Mouse (Mus musculus) ES-Bruce4 (cell line): ENCODE measurements around the gene Sec24c. TPM values are rescaled to one million over a fixed set of nuclear protein-coding genes. Genes with fewer than 3 reads are reported as not detected.

Source experiments
- H3K27ac ChIP-seq: 2 replicates; pipeline ENCODE4 v1.5.1; 2012; ENCODE audit warnings: low read length, inconsistent platforms; ENCODE audit not compliant: insufficient read depth
- H3K27me3 ChIP-seq: 2 replicates; pipeline ENCODE4 v1.6.1; 2012; ENCODE audit warnings: mild to moderate bottlenecking, low read length, inconsistent platforms; ENCODE audit not compliant: control insufficient read depth, poor library complexity, insufficient read depth, severe bottlenecking
- H3K36me3 ChIP-seq: 2 replicates; pipeline ENCODE4 v1.6.1; 2012; ENCODE audit warnings: inconsistent platforms, mild to moderate bottlenecking, low read length, moderate library complexity; ENCODE audit not compliant: control insufficient read depth, poor library complexity, insufficient read depth, severe bottlenecking
- H3K4me1 ChIP-seq: one replicate; pipeline ENCODE4 v1.8.1; 2011; ENCODE audit warnings: low read length; ENCODE audit not compliant: control insufficient read depth, insufficient read depth
- H3K4me3 ChIP-seq: 2 replicates; pipeline ENCODE4 v1.5.1; 2011; ENCODE audit warnings: low read depth, mild to moderate bottlenecking, low read length
- H3K9ac ChIP-seq: 2 replicates; pipeline ENCODE4 v1.6.1; 2012; ENCODE audit warnings: low read depth, mild to moderate bottlenecking, inconsistent platforms; ENCODE audit not compliant: poor library complexity, severe bottlenecking
- H3K9me3 ChIP-seq: replicated peaks from 2 replicates; pipeline ENCODE4 v1.6.1; 2012; ENCODE audit warnings: mild to moderate bottlenecking, low read length, inconsistent platforms; ENCODE audit not compliant: control insufficient read depth, poor library complexity, insufficient read depth, severe bottlenecking
- CTCF ChIP-seq: IDR thresholded peaks from one replicate; pipeline ENCODE4 v1.8.1; 2011; ENCODE audit warnings: low read depth, low read length
- EP300 ChIP-seq: IDR thresholded peaks from 2 replicates; pipeline ENCODE4 v1.6.1; 2011; ENCODE audit warnings: low read depth, low read length; ENCODE audit not compliant: insufficient read depth
- POLR2A ChIP-seq: IDR thresholded peaks from one replicate; pipeline ENCODE4 v1.8.1; 2011; ENCODE audit warnings: low read length; ENCODE audit not compliant: insufficient read depth
- polyA plus RNA-seq: library from polyadenylated mRNA; stranded (reverse); fragments of >200 nt; gene quantifications from 2 replicates; pipeline ENCODE4 v1.2.4, GENCODE M21; 2011; ENCODE audit warnings: low read depth; ENCODE audit not compliant: missing spikeins, insufficient read depth, insufficient read length

Sec24c gene
- polyA plus RNA-seq, 1 experiment: 133 TPM

GRCm38 (mm10) chr14:20743614-20744013, 69.5 kb downstream of the Sec24c start:
- Histone ChIP-seq H3K4me3 (no peak overlapping the region), H3K4me1 (no peaks in the 10 kb centered on the region), H3K27ac (no peak overlapping the region), H3K9me3 (no peaks in the 10 kb centered on the region), H3K36me3 (peaks cover 6% of the 10 kb centered on the region), H3K9ac (no peak overlapping the region), H3K27me3 (no peaks in the 10 kb centered on the region)
- TF ChIP-seq EP300 (no peak), CTCF (no peak), POLR2A (no peak)

Other genes with a start within 250 kb of the Sec24c start
- 0.50 and 2.1 TPM in 2 replicates for gene Cfap70, start 222.1 kb upstream of the Sec24c start, polyA plus RNA-seq
- 117 and 121 TPM in 2 replicates for gene Anxa7, start 194.2 kb upstream of the Sec24c start, polyA plus RNA-seq
- 3.2 and 3.8 TPM in 2 replicates for gene Mss51, start 177.4 kb upstream of the Sec24c start, polyA plus RNA-seq
- gene Ppp3cb, start 127.7 kb upstream of the Sec24c start, polyA plus RNA-seq: 105 and 118 TPM in 2 replicates
- gene Usp54, start 33.2 kb upstream of the Sec24c start, polyA plus RNA-seq: 21.4 and 22.3 TPM in 2 replicates
- not detected in 2 replicates for gene Myoz1, start 17.8 kb upstream of the Sec24c start, polyA plus RNA-seq
- gene Synpo2l, start 6.0 kb upstream of the Sec24c start, polyA plus RNA-seq: 6.1 and 7.0 TPM in 2 replicates
- 8.0 and 8.9 TPM in 2 replicates for gene Fut11, start 20.7 kb downstream of the Sec24c start, polyA plus RNA-seq
- gene Chchd1, start 28.7 kb downstream of the Sec24c start, polyA plus RNA-seq: 131 and 151 TPM in 2 replicates
- gene Zswim8, start 33.2 kb downstream of the Sec24c start, polyA plus RNA-seq: 37.0 and 37.1 TPM in 2 replicates
- 11.0 and 11.1 TPM in 2 replicates for gene Ndst2, start 60.3 kb downstream of the Sec24c start, polyA plus RNA-seq
- 30.1 and 33.9 TPM in 2 replicates for gene Camk2g, start 119.8 kb downstream of the Sec24c start, polyA plus RNA-seq
- 4.9 and 5.5 TPM in 2 replicates for gene Plau, start 162.4 kb downstream of the Sec24c start, polyA plus RNA-seq